Mouse (Mus musculus): ENCODE measurements at regions not wholly inside any gene's neighbourhood (a gene's known extent, or its start where the extent isn't known, plus 50 kb on each side); places are given as distances from the start of the nearest gene placed in this dataset.

- no peak for TF ChIP-seq CTCF (IDR thresholded peaks at IDR 0.05; ENCODE audit: borderline replicate concordance, extremely low read depth, insufficient read depth, insufficient read length)
- no peak for TF ChIP-seq POLR2A (IDR thresholded peaks at IDR 0.05; ENCODE audit: borderline replicate concordance, extremely low read depth, insufficient read depth, insufficient read length, poor library complexity, severe bottlenecking)
Measured at GRCm38 (mm10) chr8:89279844-89280243, 235.9 kb upstream of the Sall1 start.
